Mouse (Mus musculus): Measurements from ENCODE around the gene Cyp2d26. TPM values are rescaled to one million over a fixed set of nuclear protein-coding genes. Genes with fewer than 3 reads are reported as not detected.

Cyp2d26 gene
- polyA plus RNA-seq, 1 experiment from 2014 or later, result 18.4 TPM

DNA sequence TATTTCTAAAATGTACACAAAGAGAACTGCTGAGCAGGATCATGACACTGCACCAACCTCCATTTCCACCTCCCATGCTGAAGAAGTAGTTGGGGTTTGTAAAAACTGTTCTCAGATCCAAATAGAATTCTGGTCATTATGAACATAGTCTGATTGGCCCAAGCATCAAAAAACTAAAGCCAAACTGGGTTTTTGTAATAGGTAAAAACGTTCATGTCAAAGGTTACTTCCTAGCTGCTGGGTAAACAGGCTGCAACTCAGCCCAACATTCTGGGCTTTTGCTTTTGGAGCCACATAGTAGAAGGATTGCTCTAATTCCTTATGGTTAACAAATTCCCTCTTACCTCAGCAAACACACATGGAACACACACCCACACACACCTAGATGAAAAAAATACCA, 46.0 kb downstream of the Cyp2d26 start:
- WGBS, result 42% methylated on average over 1 of the region's 1 CpGs
- DNase-seq (ENCODE audit: low spot score) (no peak), ATAC-seq (ENCODE audit: low FRiP score, low TSS enrichment) (no peak)
- TF ChIP-seq EP300 (optimal IDR thresholded peaks at IDR 0.05) (no peak), CTCF (IDR thresholded peaks at IDR 0.05; ENCODE audit: low read depth) (no peak)
- Histone ChIP-seq H3K9me3 (ENCODE audit: control insufficient read depth, low read length) (no peaks in the 10 kb centered on the region), H3K4me2 (replicated peaks; ENCODE audit: low read depth) (no peak overlapping the region), H3K27ac (replicated peaks) (no peak overlapping the region), H3K36me3 (ENCODE audit: control insufficient read depth, insufficient read depth, low read length) (no peaks in the 10 kb centered on the region), H3K9ac (ENCODE audit: low read length) (no peak overlapping the region), H3K27me3 (ENCODE audit: control insufficient read depth, insufficient read depth, low read length) (no peaks in the 10 kb centered on the region), H3K4me1 (replicated peaks; ENCODE audit: control insufficient read depth, insufficient read depth) (no peaks in the 10 kb centered on the region), H3K4me3 (ENCODE audit: low read depth, low read length) (no peak overlapping the region)

DNA sequence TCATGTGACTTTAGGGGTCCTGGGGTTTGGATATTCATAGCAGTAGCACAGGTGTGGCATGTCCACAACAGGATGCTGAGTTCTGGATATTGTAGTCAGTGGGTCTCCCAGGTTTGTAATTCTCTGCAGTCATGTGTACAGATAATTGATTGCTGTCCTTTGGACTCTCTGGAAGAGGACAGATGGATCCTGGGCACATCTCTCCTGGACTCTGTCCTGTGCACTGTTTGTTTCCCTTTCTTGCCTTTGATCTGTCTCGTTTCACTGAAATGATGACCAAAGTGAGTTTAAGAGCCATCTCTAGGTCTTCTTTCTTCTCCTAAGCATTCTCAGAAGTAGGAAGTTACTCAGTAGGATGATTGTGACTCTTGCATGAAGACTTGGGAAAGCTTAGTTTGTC, 46.6 kb downstream of the Cyp2d26 start:
- DNase-seq (ENCODE audit: low spot score) (no peak), ATAC-seq (ENCODE audit: low FRiP score, low TSS enrichment) (no peak)
- Histone ChIP-seq H3K4me2 (replicated peaks; ENCODE audit: low read depth) (no peak overlapping the region), H3K36me3 (ENCODE audit: control insufficient read depth, insufficient read depth, low read length) (no peaks in the 10 kb centered on the region), H3K27ac (replicated peaks) (no peak overlapping the region), H3K4me3 (ENCODE audit: low read depth, low read length) (no peak overlapping the region), H3K27me3 (ENCODE audit: control insufficient read depth, insufficient read depth, low read length) (no peaks in the 10 kb centered on the region), H3K9me3 (ENCODE audit: control insufficient read depth, low read length) (no peaks in the 10 kb centered on the region), H3K9ac (ENCODE audit: low read length) (no peak overlapping the region), H3K4me1 (replicated peaks; ENCODE audit: control insufficient read depth, insufficient read depth) (no peaks in the 10 kb centered on the region)
- WGBS, result 34% methylated on average over 1 of the region's 1 CpGs
- TF ChIP-seq CTCF (IDR thresholded peaks at IDR 0.05; ENCODE audit: low read depth), result no peak
- no peak for TF ChIP-seq EP300 (optimal IDR thresholded peaks at IDR 0.05)

Small RNAs within 50 kb of the gene (microRNA-seq; reads per million reads assigned to microRNA genes)
- gene Gm27618, result not detected

Other genes with a start within 250 kb of the Cyp2d26 start
- gene Cyp2d12, start 239.2 kb downstream of the Cyp2d26 start, polyA plus RNA-seq (2015; fragmentation: Nextera tagmentation; extraction: Ambion mirVana), result 0.10 and 0.11 TPM in 2 replicates
- gene Cyp2d34, start 173.3 kb downstream of the Cyp2d26 start, polyA plus RNA-seq (2015; fragmentation: Nextera tagmentation; extraction: Ambion mirVana), result 0.98 and 1.1 TPM in 2 replicates
- gene Cyp2d40, start 30.1 kb downstream of the Cyp2d26 start, polyA plus RNA-seq (2015; fragmentation: Nextera tagmentation; extraction: Ambion mirVana), result not detected in 2 replicates
- 3.6 and 3.7 TPM in 2 replicates for gene Tcf20, start 193.6 kb upstream of the Cyp2d26 start, polyA plus RNA-seq (2015; fragmentation: Nextera tagmentation; extraction: Ambion mirVana)
- gene Nfam1, start 239.0 kb upstream of the Cyp2d26 start, polyA plus RNA-seq (2015; fragmentation: Nextera tagmentation; extraction: Ambion mirVana), result 1.3 and 1.4 TPM in 2 replicates

All from stomach, postnatal 0 days (tissue).